Mouse (Mus musculus) heart, adult 8-10 months (tissue): ENCODE data around the gene Ubac2. TPM values are rescaled to one million over a fixed set of nuclear protein-coding genes. Genes with fewer than 3 reads are reported as not detected.

Experiments
- DNase-seq: peaks from one replicate; pipeline ENCODE4 v3.0.0; 2022; ENCODE audit warnings: low spot score
- total RNA-seq, 4 experiments: library from RNA; stranded (reverse); gene quantifications; 2 replicates each; pipeline ENCODE4 v1.2.4; 2022

Ubac2 gene
- total RNA-seq, 4 experiments from 2014 or later, result 30.4 to 31.5 (median 30.8) TPM

DNA sequence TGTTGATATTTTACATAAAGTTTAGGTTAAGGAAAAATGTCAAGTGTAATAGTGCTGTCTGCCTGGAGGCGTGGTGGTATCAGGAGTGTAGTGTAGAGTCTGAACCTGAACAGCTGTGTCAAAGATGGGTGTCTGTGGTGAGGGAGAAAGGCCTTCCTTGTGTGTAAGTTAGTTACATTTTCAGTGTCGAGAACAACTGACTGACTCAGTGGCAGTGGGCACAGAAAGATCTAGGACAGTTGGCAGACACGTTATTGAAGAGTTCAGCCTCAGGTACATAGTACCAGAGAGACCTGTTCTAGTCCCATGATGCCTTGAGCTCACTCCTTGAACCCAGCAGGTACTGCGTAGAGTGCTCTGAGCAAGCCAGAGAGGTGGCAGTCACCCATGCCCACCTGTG lies 87.0 kb downstream of the Ubac2 start:
- DNase-seq, result no peak

DNA sequence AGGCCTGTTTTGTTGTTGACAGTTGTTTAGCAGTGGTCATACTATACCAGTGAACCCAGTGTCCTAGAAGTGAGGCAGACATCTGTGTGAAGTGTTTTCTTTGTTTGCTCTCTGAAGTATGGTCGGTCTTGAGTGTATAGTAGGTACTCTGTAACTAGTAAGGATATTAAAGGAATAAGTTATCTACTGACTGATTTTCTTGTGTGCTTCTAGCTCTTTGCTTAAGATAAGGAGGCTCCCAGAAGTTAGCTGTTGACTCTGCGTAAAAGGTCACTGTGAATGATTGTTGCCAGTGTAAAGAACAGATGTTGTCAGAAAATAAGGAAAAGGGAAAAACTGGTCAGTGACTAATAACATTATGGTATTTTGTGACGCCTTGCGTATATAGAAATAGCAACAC lies 88.7 kb downstream of the Ubac2 start:
- DNase-seq, result no peak

DNA sequence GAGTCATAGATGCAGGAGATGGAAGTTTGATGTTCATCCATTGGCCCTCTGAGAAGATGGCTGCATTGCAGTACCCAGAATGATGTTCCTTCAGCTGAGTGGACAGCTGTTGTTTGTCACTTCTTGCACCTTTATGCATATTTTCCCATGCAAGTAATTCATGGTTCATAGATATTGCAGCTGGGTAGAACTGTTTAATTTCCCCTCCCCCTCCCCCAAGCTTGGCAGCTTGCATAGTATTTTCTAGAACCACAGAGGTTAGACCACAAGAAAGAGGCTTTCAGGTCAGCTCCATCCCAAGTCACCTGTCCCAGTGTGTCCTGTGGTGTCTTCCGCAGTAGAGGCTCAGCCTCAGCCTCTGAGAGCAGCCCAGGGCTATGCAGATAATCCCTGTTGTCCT lies 92.0 kb downstream of the Ubac2 start:
- no peak for DNase-seq

DNA sequence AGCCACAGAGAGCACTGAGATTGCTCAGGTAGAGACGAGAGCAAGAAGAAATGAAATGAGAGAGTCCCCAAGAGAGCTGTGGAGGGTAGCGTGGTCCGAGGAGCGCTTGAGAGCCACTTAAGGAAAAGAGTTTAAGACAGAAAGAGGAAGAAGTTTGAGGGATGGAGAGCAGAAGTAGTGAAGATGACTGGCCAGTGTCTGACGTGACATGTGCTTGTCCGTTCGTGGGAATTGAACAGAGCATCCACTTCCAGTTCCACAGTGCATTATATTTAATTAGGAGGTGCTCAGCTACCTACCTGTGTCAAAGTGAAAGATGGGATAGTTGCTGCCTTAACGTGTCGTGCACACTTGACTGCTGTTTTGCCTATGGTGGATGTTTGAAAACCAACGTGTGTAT lies 94.7 kb downstream of the Ubac2 start:
- DNase-seq, result no peak

DNA sequence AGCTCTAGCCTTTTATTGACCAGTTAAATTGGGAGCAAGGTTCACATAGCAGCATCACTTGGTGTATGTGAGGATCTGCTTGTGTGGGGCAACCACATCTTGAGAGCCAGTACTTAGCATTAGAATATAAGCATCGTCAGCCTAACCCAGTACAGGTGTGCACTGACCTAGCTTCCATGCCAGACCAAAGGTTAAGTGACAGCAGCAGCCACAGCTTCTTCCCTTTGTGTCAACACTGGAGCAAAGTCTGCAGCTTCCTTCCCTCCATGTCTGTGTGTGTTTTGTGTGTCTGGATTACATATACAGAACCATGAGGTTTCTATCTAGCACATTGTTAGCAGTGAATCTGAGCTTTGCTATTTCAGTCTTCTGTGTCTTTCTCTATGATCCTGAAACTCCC lies 103.1 kb downstream of the Ubac2 start:
- no peak for DNase-seq

DNA sequence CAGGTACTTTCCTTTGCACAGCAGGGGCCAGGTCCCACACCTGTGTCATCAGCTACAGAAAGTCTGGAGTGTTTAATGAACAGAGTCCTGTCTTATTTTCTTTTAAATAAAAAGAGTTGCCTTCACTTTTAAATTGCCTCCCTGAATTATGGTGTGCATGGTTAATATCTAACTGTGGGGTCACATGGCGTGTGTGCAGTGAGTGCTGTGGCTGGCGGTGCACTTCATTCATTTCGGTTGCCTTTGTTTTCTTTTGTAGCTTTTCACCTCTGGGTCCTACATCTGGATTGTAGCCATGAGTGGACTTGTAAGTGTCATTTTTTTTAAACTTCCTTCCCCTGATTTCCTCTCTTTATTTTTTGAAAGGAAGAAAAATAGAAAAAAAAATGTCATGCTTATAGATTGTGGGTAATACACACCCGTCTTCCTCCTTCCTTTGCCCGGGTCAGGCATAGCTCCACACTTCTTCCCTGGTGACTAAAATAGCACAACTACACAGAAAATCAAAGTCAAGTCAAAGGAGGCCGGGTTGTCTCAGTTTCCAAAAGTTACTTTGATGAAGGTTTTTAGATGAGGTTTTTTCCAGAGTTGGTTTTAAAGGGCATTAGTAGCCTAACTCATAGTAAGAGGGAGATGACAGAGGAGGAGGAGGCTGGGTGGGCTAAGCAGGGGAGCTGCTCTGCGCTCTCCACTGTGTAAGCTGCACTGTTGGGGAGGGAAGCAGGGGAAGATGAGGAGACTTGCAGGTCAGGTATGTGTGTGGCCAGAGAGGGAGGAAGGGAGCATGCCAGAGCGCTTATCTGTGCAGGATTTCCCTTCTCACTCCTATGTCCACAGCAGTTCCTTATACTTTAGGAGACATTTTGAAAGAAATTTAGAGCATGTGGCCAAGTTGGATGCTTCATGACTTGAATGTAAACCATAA lies 104.9 kb downstream of the Ubac2 start:
- DNase-seq, result no peak

DNA sequence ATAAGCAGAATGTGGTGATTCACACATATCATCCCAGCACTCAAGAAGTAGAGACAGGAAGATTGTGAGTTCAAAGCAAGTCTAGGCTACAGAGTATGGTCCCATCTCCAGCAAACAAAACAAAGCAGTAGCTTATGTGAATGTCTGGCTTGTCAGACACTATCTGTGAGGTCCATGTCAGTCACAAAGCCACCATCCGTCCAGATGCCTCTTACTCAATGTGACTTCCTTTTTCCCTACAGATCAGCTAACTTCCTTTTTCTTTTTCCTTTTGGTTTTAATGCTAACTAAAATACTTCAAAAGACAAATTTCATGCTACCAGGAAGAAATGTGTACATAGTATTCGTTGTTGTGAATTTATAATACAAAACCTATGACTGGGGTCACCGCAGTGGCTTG lies 107.1 kb downstream of the Ubac2 start:
- no peak for DNase-seq

DNA sequence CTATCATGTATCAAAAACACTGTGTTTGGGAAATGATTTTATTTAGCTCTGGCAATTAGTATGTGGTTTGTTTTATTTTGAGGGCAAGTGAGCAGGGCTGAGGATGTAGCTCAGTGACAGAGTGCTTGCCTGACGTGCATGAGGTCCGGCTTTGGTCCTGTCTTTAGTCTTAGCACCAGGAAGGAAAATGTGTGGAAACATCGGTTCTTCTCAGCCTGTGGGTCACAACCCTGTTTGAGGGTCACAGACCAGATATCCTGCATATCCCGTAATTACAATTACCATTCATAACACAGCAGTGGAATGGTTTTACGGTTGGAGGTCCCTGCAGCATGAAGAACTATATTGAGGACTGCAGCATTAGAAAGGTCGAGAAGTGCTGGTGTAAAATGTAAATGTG lies 107.6 kb downstream of the Ubac2 start:
- DNase-seq, result no peak

DNA sequence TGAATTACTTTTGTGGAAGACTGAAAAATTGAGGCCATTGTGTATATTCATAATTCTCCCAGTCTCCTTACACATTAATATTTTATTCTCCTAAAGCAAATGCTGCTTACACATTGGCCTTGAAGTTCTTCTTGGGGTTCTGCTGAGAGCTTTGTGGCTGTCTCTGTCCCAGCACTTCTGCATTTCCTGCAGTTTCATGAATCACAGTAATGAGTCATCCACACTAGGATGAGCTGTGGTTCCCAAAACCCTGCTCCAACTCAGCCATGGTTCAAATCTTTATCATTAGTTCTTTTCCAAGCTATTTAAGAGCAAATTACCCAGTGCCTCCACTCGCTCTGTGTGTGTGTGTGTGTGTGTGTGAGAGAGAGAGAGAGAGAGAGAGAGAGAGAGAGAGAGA lies 108.9 kb downstream of the Ubac2 start:
- no peak for DNase-seq

DNA sequence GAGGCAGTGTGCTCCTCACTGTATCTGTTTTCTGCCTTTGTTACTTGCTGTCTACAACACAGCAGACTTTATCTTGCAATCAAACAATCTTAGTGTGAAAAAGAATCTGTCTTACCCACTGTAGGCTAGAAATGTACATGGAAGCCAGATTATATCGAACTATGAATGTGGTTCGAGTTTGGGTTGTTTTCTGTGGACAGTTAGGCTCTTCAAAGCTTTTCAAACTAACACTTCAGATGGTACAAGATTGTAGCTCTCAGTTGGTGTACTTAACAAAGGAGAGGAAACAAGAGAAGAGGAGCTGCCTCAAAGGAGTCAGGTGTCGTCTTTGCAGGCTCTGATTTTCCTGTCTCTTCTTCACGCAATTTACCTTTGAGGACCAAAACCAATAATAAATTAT lies 109.3 kb downstream of the Ubac2 start:
- DNase-seq, result no peak

DNA sequence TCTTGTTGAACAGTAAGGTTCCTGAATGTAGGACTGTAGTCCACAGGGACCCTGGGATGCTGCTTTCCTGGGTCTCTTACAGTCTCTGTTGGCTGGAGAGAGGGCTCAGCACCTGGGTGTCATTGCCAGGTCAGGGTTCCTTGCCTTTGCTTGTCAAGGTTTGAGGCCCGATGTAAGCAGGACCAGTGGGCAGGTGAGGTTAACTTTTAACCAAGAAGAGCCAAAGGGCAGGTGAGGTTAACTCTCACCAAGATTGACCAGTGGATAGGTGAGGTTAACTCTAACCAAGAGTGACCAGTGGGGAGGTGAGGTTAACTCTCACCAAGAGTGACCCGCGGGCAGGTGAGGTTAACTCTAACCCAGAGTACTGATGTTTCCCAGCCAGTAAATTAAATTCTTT lies 110.9 kb downstream of the Ubac2 start:
- no peak for DNase-seq

DNA sequence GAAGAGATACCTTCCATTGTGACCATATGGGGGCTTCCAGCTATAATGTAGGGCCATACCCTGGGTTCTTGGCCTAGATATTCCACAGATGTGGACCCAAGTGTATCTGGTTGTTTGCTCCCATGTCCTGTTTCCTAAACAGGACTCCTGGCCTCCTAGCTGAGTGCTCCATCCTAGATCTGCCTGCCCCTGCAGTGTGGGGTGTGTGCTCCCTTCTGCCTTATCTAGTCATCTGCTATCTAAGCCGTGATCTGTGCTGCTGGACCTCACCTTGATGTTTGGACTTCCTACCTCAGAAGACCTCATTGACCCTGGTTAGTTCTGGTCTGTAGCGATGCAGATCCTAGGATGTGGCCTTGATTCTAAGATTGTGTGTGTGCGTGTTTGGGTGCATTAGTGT lies 111.4 kb downstream of the Ubac2 start:
- DNase-seq, result no peak

DNA sequence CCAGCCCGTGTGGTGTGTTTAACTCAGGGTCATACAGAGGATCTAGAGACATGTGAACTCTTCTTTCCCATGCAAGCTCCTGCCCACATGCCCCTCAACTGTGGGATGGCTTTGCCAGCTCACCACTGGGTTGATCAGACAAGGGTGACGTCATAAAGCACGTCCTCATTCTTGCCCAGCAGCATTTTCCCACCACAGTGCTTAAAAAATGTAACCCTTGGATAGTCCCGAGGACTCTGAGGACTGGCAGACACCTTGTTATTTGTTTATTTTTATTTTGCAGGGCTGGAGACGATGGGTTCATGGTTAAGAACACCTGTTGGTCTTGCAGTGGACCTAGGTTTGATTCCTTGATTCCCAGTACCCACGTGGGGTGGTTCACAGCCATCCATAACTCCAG lies 112.5 kb downstream of the Ubac2 start:
- no peak for DNase-seq

DNA sequence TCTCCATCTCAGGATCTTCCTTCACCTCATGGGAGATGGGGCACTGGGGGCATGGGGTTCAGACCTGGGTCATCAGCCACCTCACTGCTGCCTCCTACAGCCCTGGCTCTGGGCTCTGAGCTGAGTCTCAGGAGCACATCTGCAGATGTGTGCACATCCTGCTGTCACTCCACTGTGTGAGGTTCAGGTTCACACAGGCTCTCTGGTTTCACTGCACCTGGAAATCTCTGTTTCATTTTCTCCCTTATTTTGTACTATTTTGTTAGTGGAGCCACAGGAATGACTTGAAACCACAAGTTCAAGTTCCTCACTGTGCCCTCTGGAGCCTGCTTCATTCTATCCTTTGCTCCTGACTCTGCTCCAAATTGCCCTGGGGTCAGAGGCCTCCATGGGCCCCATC lies 113.5 kb downstream of the Ubac2 start:
- DNase-seq, result no peak

DNA sequence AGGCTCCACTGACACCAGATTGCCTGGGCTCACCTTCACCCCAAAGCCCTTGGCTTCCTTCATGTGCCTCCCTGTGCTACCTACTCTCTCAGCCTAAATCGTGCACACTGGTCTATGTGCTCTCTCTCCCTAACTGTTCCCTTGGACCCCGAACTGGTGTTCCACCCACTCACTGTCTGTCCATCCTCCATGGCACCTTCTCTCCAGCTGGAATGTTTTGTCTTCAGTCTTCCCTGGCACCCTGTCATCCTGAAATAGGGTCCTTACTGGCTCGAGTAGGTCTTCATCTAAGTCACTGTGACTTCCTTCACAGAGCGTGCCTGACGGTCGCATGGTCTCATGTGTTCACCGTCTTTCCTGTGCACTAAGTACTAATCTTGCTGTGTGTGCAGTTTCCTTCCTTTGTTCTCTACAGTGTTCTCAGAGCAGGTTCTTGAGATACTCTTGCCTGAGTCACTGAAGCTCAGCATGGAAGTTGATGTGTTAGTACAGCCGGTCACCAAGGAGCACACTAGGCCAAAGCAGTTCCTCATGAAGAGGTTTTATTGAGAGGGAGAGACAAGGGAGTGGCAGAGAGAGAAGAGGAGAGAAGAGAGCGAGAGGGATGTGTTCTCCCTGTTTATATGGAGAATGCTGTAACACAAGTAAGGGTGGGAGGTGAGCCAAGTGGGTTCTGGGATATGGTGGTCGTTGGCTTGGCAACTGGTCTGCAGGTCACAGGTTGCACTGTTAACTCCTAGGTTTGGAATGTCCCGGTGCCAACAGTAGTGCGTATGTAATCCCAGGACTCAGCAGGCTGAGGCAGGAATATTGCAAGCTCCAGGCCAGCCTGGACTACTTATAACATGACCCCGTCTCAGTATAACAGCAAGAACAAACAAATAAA lies 114.2 kb downstream of the Ubac2 start:
- DNase-seq, result no peak

DNA sequence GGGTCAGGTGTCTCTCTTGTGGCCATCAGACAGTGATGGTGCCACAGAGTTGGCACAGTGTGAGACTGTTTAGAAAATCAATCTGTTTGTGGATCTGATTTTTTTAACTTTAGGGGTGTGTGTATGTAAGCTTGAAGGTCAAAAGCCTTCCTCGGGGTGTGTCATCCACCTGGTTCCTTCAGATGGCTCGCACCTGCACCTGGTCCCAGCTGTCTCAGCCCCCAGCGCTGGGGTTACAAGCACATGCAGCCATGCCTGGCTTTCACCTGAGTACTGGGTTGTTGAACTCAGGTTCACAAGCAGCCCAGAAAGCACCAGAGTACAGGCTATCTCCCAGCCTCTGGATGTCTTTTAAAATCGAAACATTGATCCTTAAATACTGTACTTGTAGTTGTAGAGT lies 115.2 kb downstream of the Ubac2 start:
- no peak for DNase-seq

DNA sequence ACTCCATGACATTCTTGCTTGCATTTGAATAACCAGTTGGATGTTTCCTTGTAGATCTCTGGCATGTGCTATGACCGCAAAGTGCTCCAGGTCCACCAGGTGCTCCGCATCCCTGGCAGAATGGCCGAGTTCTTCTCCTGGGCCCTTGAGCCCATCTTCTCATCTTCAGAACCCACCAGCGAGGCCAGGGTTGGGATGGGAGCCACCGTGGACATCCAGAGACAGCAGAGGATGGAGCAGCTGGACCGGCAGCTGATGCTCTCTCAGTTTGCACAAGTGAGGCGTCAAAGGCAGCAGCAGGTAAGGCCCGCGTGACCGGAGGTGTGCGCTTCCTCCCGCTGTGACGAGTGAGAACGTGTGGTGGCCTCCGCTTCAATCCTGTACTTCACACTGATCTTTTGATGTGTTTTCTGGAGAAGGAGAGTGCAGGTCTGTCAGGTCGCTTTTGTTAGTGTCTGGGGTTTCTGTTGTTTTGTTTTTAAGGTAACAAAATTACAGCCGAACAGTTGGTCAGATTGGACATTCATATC lies 115.8 kb downstream of the Ubac2 start:
- DNase-seq, result no peak

DNA sequence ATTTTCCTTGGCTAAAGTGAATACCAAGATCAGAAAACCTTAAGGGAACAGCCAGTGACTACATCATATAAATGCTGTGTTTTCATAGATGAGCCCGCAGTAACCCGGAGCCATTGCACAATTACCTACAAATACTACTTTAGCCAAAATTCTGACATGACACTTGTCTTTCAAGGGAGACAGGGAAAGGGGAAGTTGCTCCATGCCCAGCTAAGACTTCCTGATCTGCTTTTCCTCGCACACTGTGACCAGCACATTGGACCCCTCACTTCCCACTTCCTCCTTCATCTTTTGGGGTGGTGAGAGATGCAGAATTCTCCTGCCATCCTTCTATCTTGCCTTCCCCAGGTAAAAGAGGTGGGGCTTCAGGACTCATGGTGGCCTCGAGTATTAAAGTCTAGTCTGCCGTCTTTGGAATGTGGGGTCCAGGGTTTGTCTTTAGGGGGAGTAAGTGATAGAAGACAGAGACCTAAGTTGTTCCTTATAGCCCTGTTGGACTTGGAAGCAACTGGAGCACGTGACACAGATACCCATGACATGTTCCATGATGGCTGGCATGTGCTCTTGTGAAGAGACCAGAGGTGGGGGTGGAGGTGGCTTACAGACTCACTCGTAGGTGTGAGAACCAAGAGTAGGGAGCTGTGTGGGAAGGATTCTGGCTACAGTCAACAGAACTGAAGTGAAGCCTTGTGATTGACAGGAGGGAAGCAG lies 116.6 kb downstream of the Ubac2 start:
- DNase-seq, result no peak

DNA sequence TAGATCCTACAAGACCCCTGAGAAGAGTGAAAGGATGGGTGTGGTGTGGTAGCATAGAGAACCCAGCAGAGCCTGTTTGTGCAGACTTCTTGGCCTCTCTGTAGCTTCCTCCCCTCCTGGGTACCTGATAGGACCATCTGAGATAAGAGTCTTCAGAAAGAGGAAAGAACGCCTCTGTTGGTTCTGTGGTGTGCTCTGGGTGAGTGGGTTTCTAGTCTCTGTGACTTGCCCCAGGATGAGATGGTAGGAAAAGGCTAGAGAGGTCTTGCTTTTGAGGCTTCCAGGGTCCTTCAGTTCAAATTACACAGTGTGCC lies 117.1 kb downstream of the Ubac2 start:
- DNase-seq, result no peak

DNA sequence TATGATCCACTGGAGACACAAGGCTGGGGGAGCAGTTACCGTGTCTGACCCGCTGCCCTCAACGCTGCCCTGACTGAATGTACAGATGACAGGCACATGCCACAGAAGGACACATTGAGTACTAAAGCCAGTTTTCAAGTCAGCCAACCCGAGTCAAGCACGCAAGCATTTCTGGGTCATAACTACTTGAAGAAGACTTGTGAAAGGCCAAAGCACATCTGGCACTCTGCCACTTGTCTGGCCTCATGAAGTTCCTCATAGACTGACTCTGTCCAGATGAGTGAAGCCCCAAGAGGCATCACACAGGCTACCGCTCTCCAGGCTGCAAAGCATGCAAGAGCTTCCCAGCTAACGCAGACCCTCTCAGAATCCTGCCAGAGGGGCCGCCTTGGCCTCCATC lies 118.4 kb downstream of the Ubac2 start:
- peak; percentile 78 for DNase-seq

DNA sequence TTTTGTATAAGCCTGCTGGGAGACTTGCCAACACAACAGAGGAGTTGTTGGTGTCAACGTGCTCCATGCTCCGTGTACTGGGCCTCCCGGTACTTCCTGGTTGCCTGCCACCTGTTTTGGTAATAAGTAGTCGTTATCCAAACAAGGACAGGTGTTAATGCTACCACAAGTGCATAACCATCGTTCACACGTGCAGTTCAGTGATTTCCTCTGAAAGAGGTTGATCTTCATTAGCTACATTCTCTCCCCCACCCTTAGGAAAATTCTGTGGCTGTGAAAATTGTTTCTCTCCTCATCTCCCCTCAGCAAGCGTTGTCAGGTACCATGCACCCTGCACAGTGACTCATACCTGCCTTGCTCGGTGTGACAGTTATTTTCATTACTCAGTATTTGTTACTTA lies 121.0 kb downstream of the Ubac2 start:
- no peak for DNase-seq
